Mouse (Mus musculus) cerebellum, adult 11-12 months (tissue): Measurements from ENCODE around the gene Rbm18.

ENCODE experiments used
- DNase-seq: peaks from one replicate; pipeline ENCODE4 v3.0.0; 2022

Rbm18 gene

GRCm38 (mm10) chr2:36104436-36104955, 32.1 kb downstream of the Rbm18 start:
- DNase-seq = no peak

GRCm38 (mm10) chr2:36103555-36104367, 32.8 kb downstream of the Rbm18 start:
- DNase-seq = peak; percentile 9

GRCm38 (mm10) chr2:36103069-36103554, 33.5 kb downstream of the Rbm18 start:
- no peak for DNase-seq

GRCm38 (mm10) chr2:36102559-36102946, 34.0 kb downstream of the Rbm18 start:
- no peak for DNase-seq

- no peak for DNase-seq
These were observed 34.6 kb downstream of the Rbm18 start for GRCm38 (mm10) chr2:36101866-36102558.

GRCm38 (mm10) chr2:36099739-36100138, 36.8 kb downstream of the Rbm18 start:
- DNase-seq = no peak

GRCm38 (mm10) chr2:36098021-36098420, 38.6 kb downstream of the Rbm18 start:
- DNase-seq = no peak

GRCm38 (mm10) chr2:36097129-36097815, 39.3 kb downstream of the Rbm18 start:
- DNase-seq = no peak

GRCm38 (mm10) chr2:36093914-36094475, 42.6 kb downstream of the Rbm18 start:
- no peak for DNase-seq

GRCm38 (mm10) chr2:36093301-36093700, 43.3 kb downstream of the Rbm18 start:
- DNase-seq = no peak

GRCm38 (mm10) chr2:36092748-36093147, 43.8 kb downstream of the Rbm18 start:
- no peak for DNase-seq

GRCm38 (mm10) chr2:36090853-36091741, 45.5 kb downstream of the Rbm18 start:
- DNase-seq = no peak

- no peak for DNase-seq
These were observed 47.4 kb downstream of the Rbm18 start for GRCm38 (mm10) chr2:36089190-36089589.

GRCm38 (mm10) chr2:36085041-36085440, 51.5 kb downstream of the Rbm18 start:
- no peak for DNase-seq

GRCm38 (mm10) chr2:36082802-36083580, 53.6 kb downstream of the Rbm18 start:
- no peak for DNase-seq

GRCm38 (mm10) chr2:36081446-36081845, 55.1 kb downstream of the Rbm18 start:
- no peak for DNase-seq

- DNase-seq = no peak
These were observed 59.3 kb downstream of the Rbm18 start for GRCm38 (mm10) chr2:36077160-36077761.

- no peak for DNase-seq
These were observed 61.4 kb downstream of the Rbm18 start for GRCm38 (mm10) chr2:36075210-36075609.

GRCm38 (mm10) chr2:36073781-36074180, 62.8 kb downstream of the Rbm18 start:
- no peak for DNase-seq

GRCm38 (mm10) chr2:36071660-36072305, 64.8 kb downstream of the Rbm18 start:
- no peak for DNase-seq
